Mouse (Mus musculus): ENCODE data around the gene Pdx1. TPM values are rescaled to one million over a fixed set of nuclear protein-coding genes. Genes with fewer than 3 reads are reported as not detected.

Pdx1 gene
- total RNA-seq, 4 experiments from 2014 or later: not detected

DNA sequence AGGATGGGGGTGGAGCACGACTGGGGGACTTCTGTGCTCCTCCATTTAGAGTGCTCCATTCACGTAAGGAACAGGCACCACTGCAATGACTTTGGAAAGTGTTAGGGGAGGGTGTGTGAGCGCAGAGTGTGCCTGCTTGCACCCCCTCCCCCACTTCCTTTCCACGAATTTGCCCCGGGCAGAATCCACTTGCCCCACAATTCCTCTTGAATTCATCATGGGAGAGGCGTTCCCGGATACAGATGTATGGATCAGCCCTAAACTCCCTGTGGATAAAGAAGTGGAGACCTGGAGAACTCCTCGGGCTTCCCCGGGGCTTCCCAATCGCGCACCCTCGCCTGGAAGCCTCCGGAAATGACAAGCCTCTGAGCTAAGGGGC lies 7.8 kb downstream of the Pdx1 start:
- no peak for DNase-seq (ENCODE audit: low spot score)

- no peak for DNase-seq (ENCODE audit: low spot score)
Measured at GRCm38 (mm10) chr5:147284365-147284764, 14.6 kb downstream of the Pdx1 start.

- DNase-seq (ENCODE audit: low spot score): no peak
Measured at GRCm38 (mm10) chr5:147291764-147292505, 22.2 kb downstream of the Pdx1 start.

- no peak for DNase-seq (ENCODE audit: low spot score)
Measured at GRCm38 (mm10) chr5:147292506-147293120, 22.9 kb downstream of the Pdx1 start.

GRCm38 (mm10) chr5:147293127-147293910 lies 23.6 kb downstream of the Pdx1 start:
- peak; percentile 7 for DNase-seq (ENCODE audit: low spot score)

- DNase-seq (ENCODE audit: low spot score): no peak
Measured at GRCm38 (mm10) chr5:147294121-147294520, 24.4 kb downstream of the Pdx1 start.

DNA sequence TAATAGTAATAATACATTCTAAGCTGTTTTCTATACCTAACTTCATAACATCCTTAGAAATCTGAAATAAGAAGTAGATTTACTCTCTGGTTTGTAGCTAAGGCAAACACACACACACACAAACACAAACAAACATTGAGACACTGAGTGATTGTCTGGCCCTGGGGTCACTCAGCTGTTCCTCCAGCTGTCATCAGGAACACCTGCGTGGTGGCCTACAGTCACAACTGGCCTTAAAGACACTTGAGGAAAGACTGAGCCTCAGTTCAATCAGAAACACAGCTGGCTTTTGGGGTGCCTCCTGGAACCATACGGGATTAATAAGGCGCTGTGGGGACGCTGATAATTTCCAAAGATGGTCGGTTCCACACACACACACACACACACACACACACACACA lies 27.5 kb downstream of the Pdx1 start:
- no peak for DNase-seq (ENCODE audit: low spot score)

DNA sequence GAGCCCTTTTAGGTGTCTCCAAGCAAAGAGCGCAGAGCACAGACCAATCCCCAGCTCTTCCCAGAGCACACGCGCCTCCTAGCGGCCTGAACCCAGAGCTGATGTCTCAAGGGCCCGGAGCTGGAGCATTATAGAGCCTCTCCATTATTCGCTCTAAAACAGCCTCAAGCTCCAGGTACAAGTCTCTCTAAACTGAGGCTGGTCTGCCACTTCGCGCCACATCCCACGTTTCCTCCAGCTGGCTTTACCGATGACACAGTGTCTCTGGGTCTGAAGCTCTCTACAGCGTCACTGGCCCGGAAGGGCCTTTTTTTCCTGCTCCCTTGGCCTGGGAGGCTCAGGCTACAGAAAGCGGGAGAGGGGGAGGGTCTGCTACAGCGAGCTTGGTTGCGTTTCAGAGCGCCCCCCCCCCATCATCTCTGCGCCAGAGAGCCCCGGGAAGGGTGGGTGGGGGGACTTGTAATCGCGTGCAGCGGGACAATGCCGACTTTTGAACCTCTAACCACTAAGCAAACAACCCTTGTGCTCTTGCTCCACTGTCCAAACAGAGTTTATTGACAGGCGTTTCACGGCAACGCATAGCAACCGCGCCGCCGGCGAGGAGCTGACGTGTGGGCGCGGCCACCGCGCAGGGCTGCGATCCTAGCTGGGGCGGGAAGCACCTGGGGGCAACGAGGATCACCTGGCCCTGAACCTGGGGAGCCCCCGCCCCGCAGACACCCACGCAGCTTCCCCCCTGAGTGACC lies 29.7 kb downstream of the Pdx1 start:
- DNase-seq (ENCODE audit: low spot score): no peak

- DNase-seq (ENCODE audit: low spot score): no peak
Measured at GRCm38 (mm10) chr5:147300001-147300363, 30.2 kb downstream of the Pdx1 start.

DNA sequence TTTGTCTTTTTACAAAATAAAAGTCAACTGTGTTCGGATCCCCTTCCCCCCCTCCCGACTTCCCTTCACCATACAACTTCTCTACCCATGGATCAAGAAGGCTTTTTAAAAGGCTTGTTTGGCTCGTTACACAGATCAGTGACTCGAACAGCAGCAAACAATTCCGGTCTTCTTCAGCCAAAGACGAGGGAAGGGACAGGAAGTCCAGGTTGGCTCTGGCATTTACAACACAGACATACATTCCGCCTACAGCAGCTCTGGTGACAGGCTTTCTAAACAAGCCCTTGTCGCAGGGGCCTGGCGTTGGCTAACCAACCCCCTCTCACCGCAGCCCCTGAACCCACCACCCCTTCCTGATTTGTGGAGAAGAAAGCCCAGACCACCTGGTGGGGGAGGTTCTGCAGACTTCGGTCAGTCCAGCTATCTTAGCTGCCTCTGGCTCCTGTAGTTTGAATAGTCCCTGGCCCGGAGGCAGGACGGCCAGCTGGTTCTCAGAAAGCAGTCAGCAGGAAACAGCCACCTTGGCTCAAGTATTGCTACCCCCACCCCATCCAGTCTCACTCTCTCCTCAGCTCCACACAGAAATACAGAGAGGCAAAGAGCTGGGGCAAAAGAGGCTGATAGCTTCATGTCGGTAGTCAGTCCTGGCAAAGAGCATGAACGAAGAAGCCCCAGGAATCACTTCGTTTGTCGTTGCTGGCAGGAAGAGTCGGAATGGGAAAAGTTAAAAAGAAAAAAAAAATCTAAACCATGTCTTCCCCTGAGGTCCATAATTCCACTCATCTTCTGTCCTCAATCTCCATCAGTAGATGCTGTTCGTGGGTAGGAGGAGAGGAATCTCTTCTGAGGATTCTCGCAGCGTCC lies 31.4 kb downstream of the Pdx1 start:
- no peak for DNase-seq (ENCODE audit: low spot score)

DNA sequence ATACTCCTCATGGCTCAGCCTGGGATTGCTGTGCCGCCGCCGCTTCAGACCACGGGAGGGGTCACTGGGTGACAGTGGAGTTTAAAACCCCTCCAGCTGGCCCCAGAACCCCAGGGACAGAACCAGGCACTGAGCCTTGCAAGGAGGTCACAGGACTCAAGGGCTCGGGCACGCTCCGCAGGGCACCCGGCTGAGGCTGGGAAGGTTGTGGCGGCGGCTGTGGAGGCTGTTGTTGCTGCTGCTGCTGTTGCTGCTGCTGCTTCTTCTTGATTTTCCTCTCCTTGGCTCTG lies 32.0 kb downstream of the Pdx1 start:
- DNase-seq (ENCODE audit: low spot score): no peak

- no peak for DNase-seq (ENCODE audit: low spot score)
Measured at GRCm38 (mm10) chr5:147302141-147302540, 32.4 kb downstream of the Pdx1 start.

- DNase-seq (ENCODE audit: low spot score): no peak
Measured at GRCm38 (mm10) chr5:147302746-147303400, 33.1 kb downstream of the Pdx1 start.

GRCm38 (mm10) chr5:147304276-147305155 lies 34.8 kb downstream of the Pdx1 start:
- DNase-seq (ENCODE audit: low spot score): no peak

DNA sequence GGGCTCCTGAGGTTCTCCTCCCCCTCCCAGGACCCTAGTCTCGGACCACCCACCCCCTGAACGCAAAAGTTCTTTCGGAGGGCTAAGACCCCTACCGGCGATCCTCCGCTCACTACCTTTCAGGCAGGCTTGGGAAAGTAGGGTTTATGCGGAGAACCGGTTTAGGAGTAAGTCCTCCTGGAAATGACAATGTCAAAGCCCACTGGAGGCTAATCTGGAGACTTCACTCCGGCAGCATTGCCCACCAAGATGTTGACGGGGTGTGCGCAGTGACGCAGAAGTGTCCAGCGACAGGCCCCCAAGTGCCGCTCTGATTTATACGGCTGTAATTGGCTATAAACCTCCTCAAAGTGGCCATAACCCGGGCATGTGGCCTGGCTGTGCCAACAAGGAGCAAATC lies 35.4 kb downstream of the Pdx1 start:
- no peak for DNase-seq (ENCODE audit: low spot score)

DNA sequence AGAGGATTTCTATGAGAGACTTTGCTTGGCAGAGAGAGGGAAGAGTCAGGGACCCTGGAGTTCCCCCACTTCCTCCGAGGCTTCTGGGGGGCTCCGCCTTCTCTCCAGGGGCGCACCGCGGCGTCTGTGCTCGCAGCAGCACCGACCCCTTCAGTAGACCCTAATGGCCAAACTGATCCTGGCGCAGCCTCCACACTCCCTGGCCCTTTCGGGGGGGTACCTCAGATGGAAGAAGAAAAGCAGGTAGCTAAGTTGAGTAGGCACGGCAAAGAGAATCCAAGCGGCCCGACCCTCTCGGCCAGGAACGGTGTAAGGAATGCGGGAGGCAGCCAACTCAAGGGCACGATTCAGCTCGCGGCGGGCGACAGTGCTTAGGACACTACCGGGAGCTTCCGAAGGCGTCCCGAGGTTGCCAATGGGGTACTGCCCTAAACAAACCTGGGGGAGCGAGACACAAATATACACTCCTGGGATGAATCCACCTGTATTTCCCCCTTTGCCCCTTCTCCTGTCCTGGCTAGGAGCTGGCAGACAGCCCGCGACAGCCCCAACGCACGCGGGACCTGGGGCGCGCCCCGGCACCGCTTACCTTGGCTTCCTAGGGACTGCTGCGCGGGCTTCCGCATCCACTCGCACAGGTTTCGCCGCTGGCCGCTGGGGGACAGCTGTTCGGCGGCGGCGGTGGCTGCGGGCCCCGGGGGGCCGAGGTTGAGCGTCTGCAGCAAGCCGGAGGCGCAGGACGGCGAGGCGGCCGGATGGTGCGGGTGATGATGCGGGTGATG lies 36.3 kb downstream of the Pdx1 start:
- no peak for DNase-seq (ENCODE audit: low spot score)

GRCm38 (mm10) chr5:147306638-147307397 lies 37.1 kb downstream of the Pdx1 start, which contains the start of gene Cdx2:
Cdx2 (minus strand) TSS chr5:147307270.
- DNase-seq (ENCODE audit: low spot score): no peak

GRCm38 (mm10) chr5:147307398-147307785 lies 37.6 kb downstream of the Pdx1 start:
- DNase-seq (ENCODE audit: low spot score): no peak

Data from heart, adult 8-10 months (tissue).